Mouse (Mus musculus): ENCODE measurements around the gene Stxbp1. TPM values are rescaled to one million over a fixed set of nuclear protein-coding genes. Genes with fewer than 3 reads are reported as not detected.
A peak's percentile ranks its signal among the peaks of the same experiment; 100 is the strongest.

Stxbp1 gene
- total RNA-seq, 2 experiments from 2014 or later, result 12.2 to 13.0 TPM

GRCm38 (mm10) chr2:32791297-32791696 lies 55.7 kb downstream of the Stxbp1 start:
- DNase-seq, result peak; percentile 78 to 82

GRCm38 (mm10) chr2:32788581-32788980 lies 58.5 kb downstream of the Stxbp1 start:
- no peak for DNase-seq

- peak in 1 of 2 experiments; percentile 38 for DNase-seq
These were observed 59.9 kb downstream of the Stxbp1 start for GRCm38 (mm10) chr2:32787176-32787575.

- DNase-seq, result peak; percentile 67 to 69
These were observed 62.9 kb downstream of the Stxbp1 start, which contains the start of gene Cfap157 for GRCm38 (mm10) chr2:32784048-32784681. TSS of gene Cfap157 (minus strand) at chr2:32784428.

- DNase-seq, result no peak
These were observed 65.3 kb downstream of the Stxbp1 start for GRCm38 (mm10) chr2:32781710-32782109.

GRCm38 (mm10) chr2:32779714-32780113 lies 67.3 kb downstream of the Stxbp1 start:
- no peak for DNase-seq

GRCm38 (mm10) chr2:32779131-32779530 lies 67.9 kb downstream of the Stxbp1 start:
- peak; percentile 67 to 81 for DNase-seq

GRCm38 (mm10) chr2:32778081-32778480 lies 69.0 kb downstream of the Stxbp1 start:
- DNase-seq, result no peak

- DNase-seq, result no peak
These were observed 70.9 kb downstream of the Stxbp1 start for GRCm38 (mm10) chr2:32776192-32776591.

GRCm38 (mm10) chr2:32775359-32776074 lies 71.5 kb downstream of the Stxbp1 start, which contains the start of the genes Ttc16 and Ptrh1:
TSS of gene Ttc16 (minus strand) at chr2:32775633.
TSS of gene Ptrh1 (plus strand) at chr2:32775786.
- DNase-seq, result peak; percentile 98 to 99

GRCm38 (mm10) chr2:32772626-32773279 lies 74.3 kb downstream of the Stxbp1 start:
- no peak for DNase-seq

GRCm38 (mm10) chr2:32771886-32772285 lies 75.2 kb downstream of the Stxbp1 start:
- no peak for DNase-seq

- DNase-seq, result no peak
These were observed 77.5 kb downstream of the Stxbp1 start for GRCm38 (mm10) chr2:32769327-32770085.

- DNase-seq, result no peak
These were observed 78.3 kb downstream of the Stxbp1 start for GRCm38 (mm10) chr2:32768661-32769285.

GRCm38 (mm10) chr2:32767241-32767640 lies 79.8 kb downstream of the Stxbp1 start:
- DNase-seq, result no peak

- no peak for DNase-seq
These were observed 83.7 kb downstream of the Stxbp1 start for GRCm38 (mm10) chr2:32763353-32763752.

GRCm38 (mm10) chr2:32761859-32762258 lies 85.2 kb downstream of the Stxbp1 start:
- DNase-seq, result no peak

- no peak for DNase-seq
These were observed 85.7 kb downstream of the Stxbp1 start for GRCm38 (mm10) chr2:32761361-32761760.

- DNase-seq, result no peak
These were observed 88.0 kb downstream of the Stxbp1 start for GRCm38 (mm10) chr2:32759001-32759400.

GRCm38 (mm10) chr2:32758503-32758902 lies 88.5 kb downstream of the Stxbp1 start:
- DNase-seq, result no peak

- peak; percentile 98 to 99 for DNase-seq
These were observed 89.8 kb downstream of the Stxbp1 start, which contains the start of gene Tor2a for GRCm38 (mm10) chr2:32757056-32757845. TSS of gene Tor2a (plus strand) at chr2:32757234.
